Mouse (Mus musculus): ENCODE data around the gene Rbm47.
"Not testable (repeated sequence)": the region's sequence is repeated elsewhere in the genome, so short reads cannot be mapped to it uniquely, and the experiment has no call there.

Rbm47 gene

DNA sequence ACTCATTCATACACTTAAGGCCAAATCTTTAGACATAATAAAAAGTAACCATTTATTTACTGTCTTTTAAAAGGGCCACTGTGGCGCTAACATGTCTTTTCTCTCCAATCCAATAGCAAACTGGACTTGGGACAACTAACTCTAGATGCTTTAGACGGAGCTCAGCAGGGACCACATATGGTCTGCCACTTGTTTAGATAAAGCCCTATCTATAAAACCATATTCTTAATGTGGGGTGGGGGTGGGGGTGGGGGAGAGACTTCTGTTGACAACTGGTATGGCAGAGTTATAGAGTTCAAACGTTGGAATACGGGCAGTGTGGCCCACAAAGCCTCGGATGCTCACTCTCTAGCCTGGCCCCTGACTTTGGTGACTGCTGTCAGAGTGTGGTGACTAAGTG lies 141.2 kb downstream of the Rbm47 start:
- in situ Hi-C loops (cut with MboI, MseI), result no loop called here

DNA sequence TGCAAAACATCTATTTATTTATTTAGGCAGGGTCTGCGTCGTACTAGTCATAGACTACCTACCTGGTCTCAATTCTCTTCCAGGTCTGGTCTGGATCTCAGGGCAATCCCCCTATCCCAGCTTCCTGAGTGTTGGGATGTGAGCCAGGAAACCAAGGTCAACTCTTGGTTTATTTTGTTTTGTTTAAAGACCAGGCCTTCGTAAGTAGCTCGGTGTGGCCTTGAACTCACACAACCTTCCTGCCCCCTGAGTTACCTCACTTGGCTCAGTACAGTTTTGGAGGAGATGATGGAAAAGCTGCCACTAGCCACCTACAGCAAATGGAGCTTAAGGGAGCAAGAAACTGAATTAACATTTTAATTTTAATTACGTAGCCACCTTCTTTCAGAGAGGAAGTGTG lies 144.7 kb downstream of the Rbm47 start:
- in situ Hi-C loops (cut with MboI, MseI), result no loop called here

DNA sequence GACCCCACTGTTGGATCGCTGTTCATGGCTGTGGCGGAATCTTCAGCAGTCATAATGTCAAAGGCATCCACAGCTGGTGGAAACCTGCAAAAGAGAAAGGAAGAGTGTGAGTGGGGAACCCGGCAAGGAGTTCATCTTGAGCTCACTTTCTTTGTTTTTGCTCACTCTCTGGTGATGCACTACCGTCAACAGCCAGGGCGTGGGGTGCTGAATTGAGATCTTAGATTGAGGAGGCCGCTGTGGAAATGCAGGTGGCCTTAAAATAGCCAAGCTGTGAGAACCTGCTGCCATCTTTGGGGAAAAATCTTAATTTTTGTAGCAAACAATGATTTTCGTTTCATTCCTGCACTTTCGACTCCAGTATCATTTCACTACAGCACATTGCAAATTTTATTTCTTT lies 145.7 kb downstream of the Rbm47 start:
- in situ Hi-C loops (cut with MboI, MseI), result no loop called here

DNA sequence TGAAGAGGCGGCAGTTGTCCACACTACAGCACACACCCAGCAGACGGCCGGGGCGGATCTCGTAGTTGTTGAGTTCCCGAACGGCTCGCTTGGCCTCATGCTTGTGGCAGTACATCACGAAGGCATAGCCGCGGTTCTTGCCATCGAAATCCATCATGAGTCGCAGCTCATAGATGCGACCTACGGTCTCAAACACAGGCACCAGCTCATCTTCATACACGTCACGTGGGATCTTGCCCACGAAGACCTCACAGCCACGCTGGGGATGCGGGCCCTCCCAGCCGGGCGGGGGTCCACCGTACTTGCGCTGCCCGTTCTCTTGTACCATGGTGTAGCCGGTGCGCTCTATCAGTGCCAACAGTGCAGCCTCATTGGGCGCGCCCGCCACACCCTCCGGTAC lies 146.1 kb downstream of the Rbm47 start:
- in situ Hi-C loops (cut with MboI, MseI), result no loop called here

DNA sequence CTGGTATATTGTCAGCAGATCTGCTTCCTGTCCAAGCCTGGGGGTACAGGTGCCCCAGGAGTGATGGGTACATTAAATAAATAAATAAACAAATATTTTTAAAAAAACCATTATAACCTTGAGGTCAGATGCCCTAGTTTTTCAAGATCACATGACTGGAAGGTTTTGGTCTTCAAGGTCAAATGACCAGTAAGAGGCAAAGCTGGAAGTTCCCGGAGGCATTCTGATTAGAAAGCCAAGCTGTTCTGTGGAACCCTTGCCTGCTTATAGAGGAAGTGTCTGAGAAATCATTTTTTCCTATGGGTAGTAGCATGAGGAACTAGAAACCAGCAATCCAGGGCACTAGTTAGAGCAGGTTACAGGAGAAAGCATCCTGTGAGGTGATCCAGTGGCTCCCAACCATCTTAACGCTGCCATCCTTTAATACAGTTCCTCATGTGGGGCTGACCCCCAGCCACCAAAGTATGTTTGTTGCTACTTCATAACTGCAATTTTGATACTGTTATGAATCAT lies 157.4 kb downstream of the Rbm47 start:
- in situ Hi-C loops (cut with MboI, MseI), result loop anchor here (25.0 kb wide), 1 partner anchor 597 kb away; the partner anchor contains the start of gene Apbb2

DNA sequence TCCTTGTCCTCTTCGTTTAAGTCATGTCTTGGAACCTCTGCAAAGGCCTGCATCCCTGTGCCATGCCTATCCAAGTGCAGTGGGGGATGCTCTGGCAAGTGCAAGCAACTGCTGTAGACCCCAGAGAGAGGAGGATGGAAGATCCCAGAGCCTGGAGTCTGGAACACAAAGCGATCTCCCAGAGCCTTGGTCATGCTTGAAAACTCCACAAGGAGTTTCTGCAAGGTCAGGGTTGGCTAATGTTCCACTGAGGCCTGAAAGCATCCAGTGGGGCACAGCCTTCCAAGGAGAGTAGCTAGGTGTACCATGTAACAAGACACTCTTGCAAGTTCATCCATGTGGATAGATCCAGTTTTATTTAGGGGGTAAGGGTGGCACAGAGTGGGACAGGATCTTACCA lies 158.5 kb downstream of the Rbm47 start:
- in situ Hi-C loops (cut with MboI, MseI), result loop anchor here (25.0 kb wide), 1 partner anchor 598 kb away; the partner anchor contains the start of gene Apbb2

DNA sequence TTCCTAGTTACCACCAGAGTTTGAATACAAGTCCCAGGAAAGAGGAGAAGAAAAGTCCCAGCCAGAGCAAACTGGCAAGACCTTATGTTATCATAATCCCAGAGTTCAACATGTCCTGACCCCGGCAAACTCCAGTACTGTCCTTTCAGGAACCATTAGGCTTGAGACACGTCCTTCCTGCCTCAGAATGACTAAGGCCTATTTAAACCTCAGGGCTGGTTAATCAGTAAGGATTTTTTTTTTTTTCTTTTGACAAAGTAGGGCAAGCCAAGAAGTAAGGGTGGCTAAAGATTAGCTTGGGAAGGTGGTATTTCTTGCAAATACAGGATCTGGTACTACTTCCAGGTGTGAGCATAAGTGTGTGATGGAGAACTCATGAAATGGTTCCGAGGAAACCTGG lies 158.9 kb downstream of the Rbm47 start:
- in situ Hi-C loops (cut with MboI, MseI), result loop anchor here (25.0 kb wide), 1 partner anchor 598 kb away; the partner anchor contains the start of gene Apbb2

DNA sequence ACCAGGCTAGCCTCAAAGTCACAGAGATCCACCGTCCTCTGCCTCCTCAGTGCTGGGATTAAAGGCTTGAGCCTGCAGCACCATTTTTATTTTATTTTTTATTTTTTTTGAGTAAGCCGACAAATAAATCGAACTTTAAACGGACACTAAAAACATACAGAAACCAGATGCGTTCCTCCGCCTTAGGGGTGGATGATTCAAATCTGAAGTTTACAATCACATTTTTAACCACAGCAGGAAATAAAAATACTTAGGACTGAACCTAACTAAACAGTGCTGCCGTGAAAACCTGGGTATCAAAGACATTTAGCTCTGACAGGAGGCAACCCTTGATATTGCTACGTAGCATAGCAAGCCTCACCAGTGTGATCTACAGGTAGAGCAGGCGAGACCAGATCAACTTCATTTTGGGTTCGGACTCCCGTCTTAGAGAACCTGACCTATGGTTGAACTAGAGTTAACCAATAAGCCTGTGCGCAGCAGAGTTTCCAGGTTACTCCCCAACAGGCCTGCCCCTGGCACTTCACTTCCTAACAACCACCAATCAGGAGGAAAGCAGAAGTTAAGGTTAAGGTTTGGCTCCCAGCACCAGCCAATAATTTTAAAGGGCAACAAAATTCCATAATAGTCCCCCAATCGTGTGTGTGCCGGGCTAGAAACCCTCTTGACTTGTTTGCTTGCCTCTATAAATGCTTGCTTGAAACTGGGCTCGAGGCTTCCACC lies 164.5 kb downstream of the Rbm47 start:
- in situ Hi-C loops (cut with MboI, MseI), result loop anchor here (25.0 kb wide), 1 partner anchor 604 kb away; the partner anchor contains the start of gene Apbb2

DNA sequence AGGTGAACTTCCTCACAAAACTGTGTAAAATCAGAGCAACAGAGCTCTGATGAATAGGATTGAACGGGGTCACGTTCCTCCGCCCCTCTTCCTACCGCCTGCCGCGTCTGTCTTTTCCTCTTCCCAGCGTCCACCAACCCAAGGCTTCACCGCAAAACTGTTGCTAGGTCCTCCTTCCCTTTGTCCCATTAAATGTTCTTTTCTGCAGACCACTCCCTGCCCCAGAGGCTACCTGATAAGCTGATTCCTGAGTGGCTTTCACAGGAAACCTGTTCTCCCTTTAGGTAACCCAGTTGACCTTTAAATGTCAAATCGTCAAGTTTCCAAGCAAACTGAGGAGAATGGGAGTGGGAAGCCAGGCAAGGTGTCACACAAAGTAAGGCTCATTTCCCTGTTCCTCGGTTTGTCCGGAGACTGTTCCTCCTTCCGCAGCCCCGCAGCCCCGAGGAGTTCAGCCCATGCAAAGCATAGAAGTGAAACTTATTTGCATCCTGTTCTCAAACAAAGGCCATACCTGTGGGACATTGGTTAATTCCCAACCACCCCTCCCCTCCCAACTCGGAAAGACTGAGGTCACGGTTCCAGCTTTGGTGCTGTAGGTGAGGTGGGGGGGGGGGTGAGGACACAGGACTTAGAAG lies 167.8 kb downstream of the Rbm47 start:
- in situ Hi-C loops (cut with MboI, MseI), result loop anchor here (25.0 kb wide), 1 partner anchor 607 kb away; the partner anchor contains the start of gene Apbb2

DNA sequence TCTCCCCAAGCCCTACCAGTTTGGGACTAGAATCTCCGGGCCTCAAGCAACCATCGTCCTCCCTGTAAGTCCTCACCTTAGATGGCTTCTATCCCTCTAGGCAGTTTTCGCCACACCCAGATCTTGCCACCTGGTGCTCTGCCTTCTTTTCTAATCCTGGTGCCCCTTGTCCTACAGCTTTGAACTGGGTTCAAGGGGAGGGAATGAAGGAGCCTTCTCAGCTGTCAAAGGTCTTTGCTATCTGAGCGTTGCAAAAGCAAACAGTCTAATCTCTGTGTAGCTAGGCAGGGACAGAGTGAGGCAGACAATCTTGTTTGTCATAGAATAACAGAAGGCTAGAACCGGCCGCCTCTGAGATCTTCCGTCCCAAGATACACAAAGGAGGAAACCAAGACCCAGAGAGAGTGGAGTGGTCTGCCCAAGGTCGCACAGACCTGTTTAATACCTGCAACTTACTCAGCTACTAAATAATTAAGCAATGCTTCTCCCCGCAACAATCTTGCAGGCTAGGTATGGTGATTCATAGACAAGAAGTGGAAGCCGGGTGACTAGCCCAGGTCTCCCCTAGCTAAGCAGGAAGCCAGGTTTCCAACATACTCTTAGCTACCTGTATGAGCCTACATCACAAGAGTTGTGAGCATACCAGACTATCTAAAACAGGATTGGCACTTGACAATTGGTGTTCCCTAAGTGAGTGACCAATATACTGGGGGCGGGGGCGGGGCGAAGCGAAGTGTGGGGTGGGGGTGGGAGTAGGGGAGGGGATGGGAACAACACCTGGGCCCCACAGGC lies 168.6 kb downstream of the Rbm47 start, which contains the start of gene 9130230L23Rik:
9130230L23Rik (minus strand) TSS at position 152 of the 792 bp plus-strand sequence.
- in situ Hi-C loops (cut with MboI, MseI), result loop anchor here (25.0 kb wide), 1 partner anchor 608 kb away; the partner anchor contains the start of gene Apbb2

DNA sequence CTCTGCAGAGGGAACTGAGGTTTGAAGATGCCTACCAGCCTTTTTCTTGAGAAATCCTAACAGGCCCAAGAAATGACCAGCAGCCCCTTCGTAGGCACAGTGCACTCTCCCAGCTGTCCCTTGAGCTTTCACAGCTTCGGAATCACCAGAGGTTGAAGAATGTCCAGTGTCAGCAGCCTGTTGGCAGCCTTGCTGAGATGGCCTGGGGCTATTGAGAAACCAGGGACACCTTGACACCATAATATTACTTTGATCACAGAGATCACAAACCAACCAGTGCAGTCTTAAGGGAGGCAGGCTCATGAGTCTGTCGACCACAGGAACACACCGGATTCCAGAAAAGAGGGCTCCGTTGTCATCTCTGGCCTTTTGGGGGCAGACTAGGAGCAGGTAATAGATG lies 171.7 kb downstream of the Rbm47 start:
- in situ Hi-C loops (cut with MboI, MseI), result loop anchor here (25.0 kb wide), 1 partner anchor 611 kb away; the partner anchor contains the start of gene Apbb2

DNA sequence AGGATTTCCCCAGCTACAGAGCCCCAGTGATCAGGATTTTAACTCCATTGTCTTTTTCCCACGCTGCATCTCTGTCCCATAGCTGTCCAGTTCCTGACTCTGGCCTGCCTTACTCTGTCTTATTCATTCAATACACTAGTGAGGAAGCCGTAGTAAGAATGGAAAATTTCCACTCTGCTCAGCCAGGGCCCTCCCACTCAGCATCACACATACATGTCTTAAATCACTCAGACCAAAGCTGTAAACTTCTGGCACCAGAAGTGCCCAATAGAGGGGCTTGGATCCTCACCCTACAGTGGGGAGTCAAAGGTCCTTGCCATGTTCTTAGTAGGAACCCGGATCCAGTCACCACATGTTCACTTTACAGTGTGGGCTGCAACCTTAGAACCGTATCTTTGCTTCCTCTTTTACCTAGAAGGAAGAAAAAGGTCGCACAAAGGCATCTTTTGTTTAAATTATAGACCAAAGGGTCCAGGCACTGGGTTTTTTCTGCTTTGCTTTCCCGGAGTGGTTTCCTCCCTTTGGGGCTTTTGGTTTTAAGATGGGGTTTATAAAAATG lies 172.3 kb downstream of the Rbm47 start:
- in situ Hi-C loops (cut with MboI, MseI), result loop anchor here (25.0 kb wide), 1 partner anchor 612 kb away; the partner anchor contains the start of gene Apbb2

DNA sequence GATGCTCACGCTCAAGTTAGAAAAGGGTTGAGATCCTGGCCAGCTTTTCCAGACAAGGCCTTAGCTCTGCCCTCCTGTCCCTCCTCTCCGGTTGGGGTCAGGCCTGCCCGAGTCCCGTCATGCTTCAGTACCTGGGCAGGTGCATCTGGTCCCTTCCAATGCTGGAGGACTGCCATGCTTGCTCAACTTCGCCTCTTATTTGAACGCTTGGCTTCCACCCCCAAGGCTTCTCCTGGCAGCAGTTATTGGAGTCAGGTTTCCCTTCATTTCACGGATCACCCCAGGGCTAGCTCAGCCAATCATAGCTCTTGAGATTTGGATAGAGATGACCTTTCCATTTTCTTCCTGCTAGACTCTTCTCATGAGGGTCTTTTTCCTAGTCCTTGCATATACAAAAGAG lies 172.8 kb downstream of the Rbm47 start:
- in situ Hi-C loops (cut with MboI, MseI), result loop anchor here (25.0 kb wide), 1 partner anchor 612 kb away; the partner anchor contains the start of gene Apbb2

DNA sequence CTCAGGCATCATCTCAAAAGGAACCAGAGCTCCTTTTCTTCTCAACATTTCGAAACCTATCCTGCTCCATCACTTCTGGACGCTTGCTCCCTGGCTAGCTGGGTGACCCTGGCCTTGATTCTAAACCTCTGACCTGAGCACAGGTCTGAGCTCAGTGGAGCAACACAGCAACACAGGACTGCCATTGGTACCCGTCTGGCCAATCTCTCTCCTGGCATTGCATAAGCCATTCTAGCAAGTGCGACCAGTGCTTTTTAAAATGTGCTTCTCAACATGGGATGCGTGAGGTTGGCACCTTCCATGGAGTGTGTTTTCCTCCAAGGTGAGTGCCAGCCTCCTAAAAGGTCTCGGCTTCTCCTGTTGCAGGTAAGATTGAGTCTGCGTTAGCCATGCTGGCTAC lies 173.8 kb downstream of the Rbm47 start:
- in situ Hi-C loops (cut with MboI, MseI), result no loop called here

DNA sequence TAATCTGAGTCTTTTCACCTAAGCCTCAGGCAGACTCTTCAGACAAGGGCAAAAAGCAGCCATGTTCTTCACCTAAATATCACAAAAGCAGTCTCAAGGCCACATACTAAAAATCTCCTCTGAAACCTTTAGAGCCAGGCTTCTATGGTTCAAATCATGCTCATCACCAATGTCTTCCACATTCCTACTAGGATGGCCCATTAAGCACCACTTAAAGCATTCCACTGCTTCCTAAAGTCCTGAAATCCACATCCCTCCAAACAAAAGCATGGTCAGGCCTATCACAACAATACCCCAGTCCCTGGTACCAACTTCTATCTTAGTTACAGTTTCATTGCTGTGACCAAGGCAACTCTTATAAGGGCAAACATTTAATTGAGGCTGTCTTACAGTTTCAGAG lies 175.1 kb downstream of the Rbm47 start:
- in situ Hi-C loops (cut with MboI, MseI), result no loop called here

DNA sequence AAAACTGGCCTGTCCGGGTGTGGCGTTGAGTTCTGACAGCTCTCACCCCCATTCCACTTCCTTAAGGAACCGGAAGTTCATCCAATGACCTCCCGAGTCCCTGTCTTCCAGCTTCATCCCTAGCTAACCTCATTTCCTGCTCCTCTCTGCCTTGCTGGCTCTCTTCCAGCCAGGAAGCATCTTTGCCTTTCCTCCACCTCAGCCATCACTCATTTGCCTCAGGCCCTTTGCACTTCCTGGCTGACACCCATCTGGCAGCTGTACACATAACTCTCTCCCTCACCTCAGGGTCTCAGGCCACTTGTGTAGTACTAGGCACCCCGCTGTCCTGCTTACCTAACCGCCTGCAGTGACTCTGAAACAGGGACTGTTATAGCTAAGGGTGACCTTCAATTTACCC lies 178.3 kb downstream of the Rbm47 start:
- in situ Hi-C loops (cut with MboI, MseI), result no loop called here

DNA sequence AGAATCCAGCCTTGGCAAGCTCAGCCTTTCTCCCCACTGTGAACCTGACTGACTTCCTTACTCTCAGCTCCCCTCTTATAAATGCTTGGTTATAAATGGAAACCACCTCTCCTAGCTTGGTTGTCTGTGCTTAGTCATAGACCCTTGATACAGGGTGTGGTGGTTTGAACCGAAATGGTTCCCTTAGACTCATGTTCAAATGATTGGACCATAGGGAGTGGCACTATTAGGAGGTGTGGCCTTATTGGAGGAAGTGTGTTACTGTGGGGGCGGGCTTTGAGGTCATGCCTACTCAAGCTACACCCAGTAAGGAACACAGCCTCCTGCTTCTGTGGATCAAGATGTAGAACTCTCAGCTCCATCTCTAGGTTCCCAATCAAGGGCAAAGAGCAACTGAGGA lies 181.7 kb downstream of the Rbm47 start:
- in situ Hi-C loops (cut with MboI, MseI), result no loop called here

DNA sequence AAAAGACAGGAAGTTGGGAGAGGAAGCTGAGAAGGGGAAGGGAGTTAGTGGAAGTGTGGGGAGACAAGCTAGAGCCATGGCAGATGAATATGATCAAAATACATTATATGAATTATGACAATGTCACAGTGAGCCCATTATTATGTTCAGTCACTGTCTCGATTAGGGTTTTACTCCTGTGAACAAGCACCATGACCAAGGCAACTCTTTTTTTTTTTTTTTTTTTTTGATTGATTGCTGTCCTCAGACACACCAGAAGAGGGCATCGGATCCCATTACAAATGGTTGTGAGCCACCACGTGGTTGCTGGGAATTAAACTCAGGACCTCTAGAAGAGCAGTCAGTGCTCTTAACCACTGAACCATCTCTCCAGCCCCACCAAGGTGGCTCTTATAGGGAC lies 185.9 kb downstream of the Rbm47 start:
- in situ Hi-C loops (cut with MboI, MseI), result not testable (repeated sequence)

DNA sequence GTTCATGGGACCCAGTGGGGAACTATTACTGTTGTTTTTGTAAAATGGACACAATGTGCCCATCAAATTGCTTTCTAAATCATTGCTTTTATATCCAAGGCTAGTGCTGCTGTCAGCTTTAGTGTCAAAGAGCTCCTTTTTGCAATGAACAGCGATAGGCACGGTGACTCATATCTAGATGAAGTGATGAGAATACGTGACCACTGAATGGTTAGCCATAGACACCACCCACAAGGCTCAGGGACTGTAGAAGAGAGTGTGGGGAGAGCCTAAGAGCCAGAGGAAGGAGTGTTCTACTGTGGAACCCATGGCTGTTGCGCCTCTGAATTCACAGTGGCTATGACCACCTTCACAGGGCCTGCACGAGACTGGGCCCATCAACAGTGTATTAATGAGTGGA lies 186.5 kb downstream of the Rbm47 start:
- in situ Hi-C loops (cut with MboI, MseI), result no loop called here

DNA sequence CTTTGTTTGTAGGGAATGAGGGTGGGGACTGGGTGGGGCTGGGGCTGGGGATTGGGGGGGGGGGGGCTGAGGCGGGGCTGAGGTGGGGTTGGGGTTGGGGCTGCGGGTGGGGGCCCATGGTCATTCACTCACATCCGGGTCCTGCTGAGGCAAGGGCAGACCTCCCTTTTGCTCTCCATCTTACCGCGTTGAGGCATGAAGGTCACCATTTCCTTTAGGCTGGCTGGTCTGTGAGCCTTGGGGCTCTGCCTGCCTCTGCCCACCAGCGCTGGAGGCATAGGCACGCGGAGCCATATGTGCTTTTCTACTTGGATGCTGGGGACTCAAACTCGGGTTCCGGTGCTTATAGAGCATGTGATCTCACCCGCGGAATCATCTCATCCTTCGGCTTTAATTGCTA lies 197.2 kb downstream of the Rbm47 start:
- in situ Hi-C loops (cut with MboI, MseI), result no loop called here

DNA sequence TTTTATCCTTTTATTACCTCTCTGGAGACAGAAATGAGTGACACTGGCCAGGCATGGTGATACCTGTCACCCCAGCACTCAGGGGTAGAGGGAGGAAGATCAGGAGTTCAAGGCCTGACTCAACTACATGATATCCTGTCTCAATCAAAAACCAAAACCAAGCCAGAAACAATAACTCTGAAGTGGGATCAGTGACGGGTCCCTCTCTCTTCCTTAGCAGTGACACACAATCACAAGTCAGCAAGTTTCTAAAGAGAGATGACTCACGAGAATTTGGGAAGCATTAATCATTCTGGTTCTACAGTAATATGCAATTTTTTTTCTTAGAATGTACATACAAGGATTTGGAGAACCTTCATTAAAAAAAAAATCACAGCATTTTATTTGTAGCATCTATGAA lies 199.7 kb downstream of the Rbm47 start:
- in situ Hi-C loops (cut with MboI, MseI), result no loop called here
